Mouse (Mus musculus) heart, adult 11 months (tissue): ENCODE measurements around the gene Tacc3.

ENCODE experiments used
- DNase-seq: peaks from one replicate; pipeline ENCODE4 v3.0.0; 2022

Gene Tacc3

GRCm38 (mm10) chr5:33656739-33657138 lies 1.2 kb upstream of the Tacc3 start:
- DNase-seq: no peak

- no peak for DNase-seq
Observed at GRCm38 (mm10) chr5:33657251-33657786, 609 bp upstream of the Tacc3 start.

- DNase-seq: no peak
Observed at GRCm38 (mm10) chr5:33658664-33659050, 729 bp downstream of the Tacc3 start.

DNA sequence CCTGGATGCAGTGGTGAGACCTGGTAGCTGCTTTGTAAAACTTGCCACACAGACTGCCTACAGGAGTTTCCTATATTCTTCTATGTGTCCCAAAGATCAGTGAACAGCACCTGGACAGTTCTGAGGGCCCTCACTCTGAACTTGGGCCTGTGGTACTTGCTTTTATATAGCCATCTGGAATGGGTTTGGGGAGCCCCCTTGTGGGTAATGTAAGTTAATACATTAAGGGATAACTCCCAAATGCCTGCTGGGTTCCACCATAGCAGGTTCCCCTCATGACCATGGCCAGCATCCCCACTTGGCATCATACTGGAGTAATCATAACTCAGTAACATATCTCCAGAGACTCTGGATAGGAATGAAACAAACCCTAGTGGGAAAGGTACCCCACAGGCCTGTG lies 10.3 kb downstream of the Tacc3 start:
- DNase-seq: no peak

DNA sequence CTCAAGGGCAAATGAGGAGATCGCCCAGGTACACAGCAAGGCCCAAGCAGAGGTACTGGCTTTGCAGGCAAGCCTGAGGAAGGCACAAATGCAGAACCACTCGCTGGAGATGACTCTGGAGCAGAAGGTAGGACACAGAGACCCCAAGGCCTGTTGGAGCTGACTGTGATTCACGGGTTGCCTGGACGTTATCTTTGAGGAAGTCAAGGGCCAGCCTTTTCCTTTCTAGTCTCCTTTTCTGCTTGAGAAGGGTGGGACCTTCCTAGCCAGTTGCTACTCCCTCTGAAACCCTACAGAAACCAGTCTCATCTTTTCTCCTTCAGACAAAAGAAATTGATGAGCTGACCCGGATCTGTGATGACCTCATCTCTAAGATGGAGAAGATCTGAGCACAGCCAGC lies 13.7 kb downstream of the Tacc3 start:
- DNase-seq: no peak

DNA sequence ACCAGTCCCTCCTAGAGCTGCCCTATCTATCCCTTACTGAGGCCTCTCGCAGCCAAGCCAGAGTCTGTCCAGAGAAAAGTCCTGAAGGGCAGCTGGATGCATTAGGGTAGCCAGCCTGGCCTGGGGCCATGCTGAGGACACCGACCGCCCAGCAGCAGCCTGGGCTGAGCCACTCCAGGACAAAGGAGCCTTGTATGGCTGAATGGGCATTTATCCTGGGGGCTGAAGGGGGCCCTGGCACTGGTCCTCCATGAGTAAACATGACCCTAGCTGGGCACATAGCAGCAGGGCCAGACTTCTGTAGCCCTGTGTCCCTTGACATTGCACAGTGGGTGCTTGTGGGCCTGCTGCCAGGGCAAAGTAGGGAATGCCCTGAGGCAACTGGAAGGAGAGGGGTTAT lies 16.5 kb downstream of the Tacc3 start:
- DNase-seq: peak; percentile 92

DNA sequence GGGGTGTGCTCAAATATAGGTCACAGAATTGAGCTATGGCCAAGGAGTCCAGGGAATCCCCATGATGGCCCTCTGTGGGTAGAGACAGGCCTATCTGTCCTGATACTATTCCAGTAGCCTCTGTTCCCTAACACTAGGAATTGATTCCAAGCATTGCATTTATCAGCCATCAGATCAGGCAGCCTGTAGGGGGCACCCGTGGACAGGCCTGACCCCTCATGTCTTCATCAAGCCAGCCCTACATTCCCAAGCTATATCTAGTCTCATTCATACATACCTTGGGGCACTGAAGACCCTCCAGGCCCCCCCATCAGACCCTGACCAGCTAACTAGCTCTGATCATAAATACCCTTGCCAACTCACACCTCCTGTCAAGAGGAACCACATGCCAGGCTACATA lies 18.0 kb downstream of the Tacc3 start:
- no peak for DNase-seq

- no peak for DNase-seq
Observed at GRCm38 (mm10) chr5:33678244-33678643, 20.3 kb downstream of the Tacc3 start.

DNA sequence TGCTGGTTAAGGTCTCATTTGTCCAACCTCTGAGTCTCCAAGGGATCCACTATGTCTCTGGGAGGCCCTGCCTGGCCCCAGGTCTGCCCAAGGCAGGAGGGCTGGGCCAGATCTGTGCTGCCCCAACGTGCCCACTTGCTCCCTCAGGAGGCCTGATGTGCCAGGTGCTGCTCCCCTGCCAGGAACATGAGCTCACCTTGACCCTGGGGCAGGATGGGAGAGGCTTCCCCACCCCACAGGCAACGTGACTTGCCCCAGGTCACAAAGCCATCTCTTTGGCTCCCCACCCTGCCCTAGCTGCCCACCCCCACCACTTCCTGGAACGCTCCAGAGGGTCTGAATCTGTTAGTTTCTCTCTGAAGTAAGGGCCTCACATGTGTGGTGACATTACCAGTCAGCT lies 23.1 kb downstream of the Tacc3 start:
- DNase-seq: peak; percentile 93

DNA sequence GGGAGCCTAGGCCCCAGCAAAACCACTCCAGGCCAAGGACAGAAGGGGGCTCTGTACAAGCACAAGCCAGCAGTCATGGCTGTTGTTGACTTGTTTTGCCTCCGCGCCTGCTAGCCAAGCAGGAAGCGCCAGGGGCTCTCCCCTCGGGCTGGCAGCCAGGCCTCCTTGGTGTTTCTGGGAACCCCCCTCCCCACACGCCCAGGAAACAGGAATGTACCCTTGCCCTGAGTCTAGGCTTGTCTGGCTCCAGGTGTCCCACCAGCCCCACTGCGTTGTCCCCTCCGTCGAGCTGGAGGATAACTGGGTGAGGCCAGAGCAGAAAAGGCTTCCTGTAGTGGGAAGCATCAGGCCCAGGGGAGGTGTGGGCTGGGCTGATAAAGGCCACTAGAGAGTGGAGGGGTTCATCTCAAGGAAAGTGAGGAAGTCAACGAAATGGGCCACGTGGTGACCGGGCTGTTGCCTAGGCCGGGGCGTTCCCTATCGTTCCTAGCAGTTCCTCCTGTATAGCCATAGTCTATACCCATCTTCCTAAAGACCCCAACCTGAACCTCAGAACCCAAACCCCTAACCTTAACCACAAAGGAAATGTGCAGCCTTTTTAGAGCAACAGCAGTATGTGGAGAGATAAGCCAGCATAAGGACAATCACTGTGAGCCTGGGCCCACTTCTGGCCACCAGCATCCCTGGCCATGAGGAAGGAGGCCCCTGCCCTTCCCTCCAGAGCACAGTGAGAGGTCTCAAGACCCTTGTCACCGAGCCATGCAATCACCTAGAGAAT lies 23.9 kb downstream of the Tacc3 start:
- no peak for DNase-seq

GRCm38 (mm10) chr5:33682963-33683362 lies 25.0 kb downstream of the Tacc3 start:
- DNase-seq: no peak

DNA sequence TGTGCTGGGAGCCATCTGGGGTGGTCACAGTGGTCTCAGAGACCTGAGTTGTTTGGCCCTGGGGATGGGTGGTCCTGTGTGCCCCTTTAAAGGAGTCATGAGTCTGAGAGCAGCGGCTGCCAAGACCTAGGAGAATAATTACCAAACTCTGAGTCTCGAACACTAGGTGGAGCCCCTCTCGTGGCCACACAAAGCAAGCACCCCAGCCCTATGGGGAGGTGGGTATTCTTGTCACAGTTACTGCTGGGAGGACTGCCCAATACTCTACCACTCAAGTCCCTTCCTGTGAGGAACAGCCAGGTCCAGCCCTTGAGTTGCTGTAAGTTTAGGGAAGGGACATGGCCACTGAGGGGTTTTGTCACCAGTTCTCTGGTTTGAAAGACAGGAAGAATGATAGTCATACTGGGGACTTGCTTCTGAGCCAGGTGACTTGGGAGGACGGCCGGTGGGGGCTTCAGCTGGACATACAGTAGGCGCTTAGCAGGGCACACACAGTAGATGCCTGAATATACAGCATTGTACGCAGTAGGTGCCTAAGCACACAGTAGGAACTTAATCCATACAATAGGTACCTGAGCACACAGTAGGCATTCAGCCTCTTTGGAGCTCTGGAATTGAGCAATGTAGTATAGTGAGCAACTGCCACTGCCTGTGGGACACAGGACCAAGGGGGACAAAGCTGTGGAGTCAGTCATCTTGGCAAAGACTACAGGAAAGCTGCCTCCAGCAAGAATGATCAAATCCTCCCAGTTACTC lies 26.1 kb downstream of the Tacc3 start:
- DNase-seq: no peak

DNA sequence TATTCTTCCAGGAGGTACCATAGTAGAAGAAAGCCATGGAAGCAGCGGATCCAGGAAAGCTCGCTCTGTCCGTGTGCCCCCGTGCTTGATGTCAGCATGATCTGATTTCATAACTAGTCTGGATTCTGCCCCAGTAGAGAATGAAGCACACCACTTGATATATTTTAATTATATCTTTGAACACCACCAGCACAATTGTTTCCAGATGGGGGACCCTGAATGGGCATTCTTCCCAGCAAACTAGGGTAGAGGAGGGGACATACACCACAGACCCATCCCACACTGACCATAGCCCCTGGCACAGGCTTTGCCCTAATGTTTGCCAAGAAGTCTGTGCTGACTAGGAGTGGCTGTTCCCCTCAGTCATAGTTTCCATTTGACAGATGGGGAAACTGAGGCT lies 27.0 kb downstream of the Tacc3 start:
- no peak for DNase-seq

DNA sequence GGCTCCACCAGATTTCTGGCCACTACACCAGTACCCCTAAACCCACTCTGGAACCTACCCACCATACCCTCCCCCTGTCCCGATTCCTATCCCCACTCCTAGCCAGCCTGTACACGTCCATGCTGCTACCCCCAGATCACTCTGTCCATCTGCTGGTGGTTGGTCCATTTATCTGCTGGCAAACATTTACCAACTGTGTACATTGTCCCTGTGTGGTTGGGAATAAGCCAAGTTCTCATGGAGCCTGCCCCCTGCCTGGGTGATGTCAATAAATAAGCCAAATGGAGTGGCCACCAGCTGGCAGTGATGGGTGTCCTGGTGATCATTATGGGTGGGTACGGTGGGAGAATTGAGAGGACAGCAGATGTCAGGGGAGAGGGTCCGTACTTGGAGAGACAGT lies 29.2 kb downstream of the Tacc3 start:
- no peak for DNase-seq

- peak; percentile 93 for DNase-seq
Observed at GRCm38 (mm10) chr5:33688278-33689220, 30.6 kb downstream of the Tacc3 start.

- peak; percentile 97 for DNase-seq
Observed at GRCm38 (mm10) chr5:33689221-33689844, 31.4 kb downstream of the Tacc3 start.

- peak; percentile 99 for DNase-seq
Observed at GRCm38 (mm10) chr5:33689852-33690645, 32.1 kb downstream of the Tacc3 start.

DNA sequence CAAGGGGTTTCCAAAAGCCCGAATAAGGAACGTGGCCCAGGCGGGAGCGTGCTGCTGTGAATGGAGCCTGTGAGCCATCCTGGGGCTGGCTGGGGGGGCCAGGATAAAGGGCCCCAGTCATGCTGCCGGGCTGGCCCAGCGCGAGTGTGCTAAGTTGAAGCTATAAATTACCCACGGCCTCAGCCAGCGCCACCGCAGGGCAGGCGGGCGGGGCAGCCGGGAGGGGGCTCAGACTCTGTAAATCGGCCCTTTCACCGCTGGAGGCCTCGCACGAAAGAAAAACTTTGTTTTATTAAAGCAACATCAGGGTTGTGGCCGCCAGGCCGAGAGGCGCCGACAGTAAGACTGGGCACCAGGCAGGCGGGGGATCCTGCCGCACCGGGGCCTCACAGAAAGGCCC lies 34.5 kb downstream of the Tacc3 start:
- no peak for DNase-seq

DNA sequence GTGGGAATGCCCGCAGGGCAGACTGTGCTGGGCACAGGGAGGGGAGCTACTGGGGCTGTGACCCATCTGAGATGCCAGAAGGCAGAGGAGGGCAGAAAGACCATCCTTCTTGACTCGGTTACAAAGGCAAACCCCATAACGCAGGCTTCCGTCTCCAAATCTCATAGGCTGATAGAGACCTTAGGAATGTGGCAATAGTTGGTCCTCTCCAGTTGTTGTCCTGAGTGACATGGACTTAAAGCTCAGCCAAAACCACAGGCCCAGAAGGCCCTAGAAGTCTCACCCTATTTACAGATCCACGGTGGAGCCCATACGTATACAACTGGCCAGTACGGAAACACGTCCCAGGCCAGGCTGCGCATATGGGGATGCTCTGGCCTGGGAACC lies 36.5 kb downstream of the Tacc3 start:
- DNase-seq: no peak

DNA sequence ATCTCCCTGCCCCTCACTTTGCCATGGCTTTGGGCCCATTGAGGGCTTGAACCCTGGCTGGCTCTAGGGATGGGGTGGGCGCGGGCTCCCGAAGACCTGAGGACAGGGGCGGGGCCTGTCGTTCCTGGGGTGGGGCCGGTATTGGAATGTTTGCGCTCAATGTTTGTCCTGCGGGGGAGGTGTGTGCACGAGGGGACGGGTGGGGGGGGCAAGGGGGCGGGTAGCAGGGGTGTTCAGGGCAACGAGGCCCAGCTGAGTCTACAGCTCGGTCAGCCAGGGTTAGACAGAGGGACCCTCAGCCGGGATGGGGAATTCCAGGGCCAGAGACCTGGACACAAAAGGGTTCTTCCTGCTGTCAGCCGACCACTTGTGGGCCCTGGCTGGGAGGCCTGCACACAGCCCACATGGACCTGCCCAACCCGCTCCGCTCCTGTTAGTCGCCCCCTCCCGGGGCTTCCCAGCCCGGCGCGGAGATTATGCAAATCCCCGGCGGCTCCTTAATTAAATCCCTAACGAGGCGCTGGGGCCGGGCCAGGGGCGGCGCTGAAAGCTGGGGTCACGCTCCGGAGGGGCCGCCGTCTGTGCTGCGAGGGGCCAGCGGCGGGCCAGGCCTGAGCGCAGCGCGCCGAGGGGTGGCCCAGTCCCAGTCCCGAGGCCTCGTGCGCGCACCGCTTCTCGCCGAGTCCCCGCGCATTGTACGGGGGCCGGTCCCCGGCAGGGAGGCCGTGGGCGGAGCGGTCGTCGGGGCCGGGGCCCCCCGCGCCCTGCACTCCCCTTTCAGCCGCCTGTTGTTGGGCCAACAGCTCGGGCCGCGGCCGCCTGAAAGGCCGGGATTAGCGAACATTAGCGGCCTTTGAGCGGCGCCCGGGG lies 37.2 kb downstream of the Tacc3 start:
- peak; percentile 96 for DNase-seq

GRCm38 (mm10) chr5:33695718-33696121 lies 37.8 kb downstream of the Tacc3 start:
- DNase-seq: no peak
